In the genomic region with DNA sequence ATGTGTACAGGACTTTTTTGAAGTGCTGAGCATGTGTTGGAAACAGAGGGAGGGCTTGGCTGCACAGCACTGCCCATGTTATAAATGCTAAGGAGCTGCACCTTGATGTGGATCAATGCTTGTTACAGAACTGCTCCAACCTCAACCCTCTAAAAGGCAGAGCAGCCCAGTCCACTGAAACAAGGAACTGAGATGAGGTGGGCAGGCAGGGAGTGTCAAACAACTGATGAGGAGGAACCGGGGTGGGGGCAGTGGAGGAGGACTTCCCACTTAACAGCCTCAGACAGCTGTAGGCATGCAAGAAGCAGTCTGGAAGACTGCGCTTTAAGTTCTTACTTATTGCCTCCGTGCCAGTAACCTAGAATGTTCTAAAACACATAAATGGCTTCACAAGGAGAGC, we compare ENCODE assay signal across 12 mouse cellular contexts. TPM values are rescaled to one million over a fixed set of nuclear protein-coding genes. Genes with fewer than 3 reads are reported as not detected.
"Had no signal": no experiment of that assay in that cellular context is flagged by ENCODE, and none has a peak within 500 bp of the region (broad histone marks: within the 10 kb centered on the region; RNA-seq: fewer than 3 reads in every experiment).

No protein-coding gene starts in this region.

RNA-seq across cellular contexts. Expression of gene AU015836, which starts 51.1 kb away (rescaled TPM):
- total RNA-seq: forebrain, postnatal 0 days; gastrocnemius, adult 18-20 months; gastrocnemius, adult 2 months; gastrocnemius, adult 8-10 months; gastrocnemius, postnatal 10 days; gastrocnemius, postnatal 14 days; gastrocnemius, postnatal 25 days; gastrocnemius, postnatal 36 days; gastrocnemius, postnatal 4 days; heart, adult 18-20 months; heart, adult 2 months; heart, adult 8-10 months had no signal
